Mouse (Mus musculus) layer of hippocampus, postnatal 25 days (tissue): Measurements from ENCODE around the gene Cfap44. TPM values are rescaled to one million over a fixed set of nuclear protein-coding genes. Genes with fewer than 3 reads are reported as not detected.

Source experiments
- DNase-seq, 2 experiments: peaks; one replicate each; pipeline ENCODE4 v3.0.0; 2022; ENCODE audit warnings: mixed read lengths in 2 of 2, low spot score in 1 of 2; ENCODE audit errors: extremely low spot score in 1 of 2
- total RNA-seq, 2 experiments: library from RNA; stranded (reverse); gene quantifications; 2 replicates each; pipeline ENCODE4 v1.2.3; 2021

The Cfap44 gene
- total RNA-seq, 2 experiments from 2014 or later, result 5.7 to 9.8 TPM

DNA sequence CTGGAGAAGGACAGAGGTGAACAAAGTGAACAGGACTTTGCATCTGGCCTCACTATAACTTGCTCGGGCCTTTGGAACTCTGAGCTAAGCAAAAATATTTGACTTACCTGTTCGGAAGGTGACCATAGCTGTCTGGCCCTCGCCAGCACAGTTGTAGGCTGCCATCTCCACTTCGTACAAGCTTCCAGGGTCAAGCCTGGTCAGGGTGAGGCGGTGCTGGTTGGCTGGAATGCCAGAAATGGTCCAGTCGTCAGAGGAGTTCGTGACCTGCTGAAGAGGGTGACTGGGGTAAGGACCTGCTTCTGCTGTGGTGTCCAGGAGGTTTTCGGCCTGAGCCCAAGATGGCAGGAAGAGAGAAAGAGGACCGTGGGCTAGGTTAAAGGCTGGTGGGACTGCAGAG lies 98.1 kb downstream of the Cfap44 start:
- DNase-seq, result no peak

DNA sequence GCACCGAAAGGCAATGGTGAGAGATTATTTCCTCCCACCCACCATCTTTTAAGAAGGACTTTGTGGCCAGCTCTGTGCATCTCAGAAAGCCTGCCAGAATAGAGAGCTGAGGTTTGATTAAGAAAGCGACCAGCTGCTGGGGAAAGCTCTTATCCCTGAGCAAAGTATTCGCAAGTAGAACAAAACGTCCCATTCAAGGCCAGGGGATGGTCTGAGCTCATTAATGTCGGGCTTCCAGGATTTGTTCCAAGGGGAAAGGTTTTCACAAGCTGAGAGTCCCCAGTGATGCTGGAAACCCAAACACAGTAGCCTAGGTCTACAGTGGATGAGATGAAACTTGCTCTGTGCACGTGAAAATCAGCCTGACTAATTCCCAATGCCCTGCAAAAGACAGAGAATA lies 99.3 kb downstream of the Cfap44 start:
- no peak for DNase-seq

DNA sequence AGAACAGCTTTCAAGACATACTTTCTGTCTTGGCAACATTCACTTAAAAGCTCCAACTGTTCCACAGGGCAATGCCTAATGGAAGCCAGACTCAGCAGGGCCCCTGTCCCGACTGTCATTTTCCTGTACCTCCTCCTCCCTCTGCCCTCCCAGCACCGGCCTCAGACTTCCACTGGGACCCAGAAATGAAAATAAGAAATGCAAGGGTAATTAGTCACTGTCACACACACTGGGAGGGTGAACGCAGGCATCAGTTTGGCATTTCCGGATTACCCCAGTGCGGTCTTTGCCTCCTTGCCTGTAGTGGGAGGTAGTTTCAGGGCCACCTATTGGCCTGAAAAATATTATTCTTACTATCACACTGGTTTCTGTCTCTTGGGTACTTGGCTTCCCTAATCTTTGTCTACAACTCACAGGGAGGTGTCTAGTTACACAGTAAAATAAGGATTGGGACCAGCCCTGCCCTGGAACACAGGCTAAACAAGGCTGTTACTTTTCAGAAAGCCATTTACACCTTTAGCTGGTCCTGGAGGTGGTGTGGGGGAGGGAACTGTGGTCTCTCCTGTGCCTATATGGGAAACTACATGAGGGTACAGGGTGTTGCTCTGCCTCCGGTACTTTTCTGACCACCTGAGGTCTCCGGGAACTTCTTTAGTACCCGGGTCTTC lies 100.0 kb downstream of the Cfap44 start:
- DNase-seq, result no peak

DNA sequence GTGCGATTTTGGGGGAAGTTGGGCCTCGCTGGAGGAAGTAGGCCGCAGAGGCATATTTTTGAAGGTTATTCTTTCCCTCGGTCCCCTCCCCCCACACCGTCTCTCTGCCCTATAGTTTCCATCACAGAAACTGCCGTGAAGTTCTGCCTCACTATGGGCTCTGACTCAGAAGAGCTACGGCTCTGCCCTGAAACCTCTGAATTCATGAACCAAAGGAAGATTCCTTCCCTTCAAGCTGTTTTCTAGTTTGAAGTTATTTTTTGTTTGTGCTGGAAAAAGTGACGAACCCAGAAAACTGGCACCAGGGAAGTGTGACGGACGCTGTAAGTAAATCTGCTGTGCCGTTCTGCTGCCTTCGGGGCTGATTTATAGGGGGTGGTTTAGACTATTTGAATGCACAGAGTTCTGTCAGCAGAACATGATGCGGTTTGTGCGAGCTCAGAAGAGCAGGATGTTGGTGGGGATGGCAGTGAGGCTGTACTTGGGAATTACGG lies 102.4 kb downstream of the Cfap44 start:
- DNase-seq, result no peak

DNA sequence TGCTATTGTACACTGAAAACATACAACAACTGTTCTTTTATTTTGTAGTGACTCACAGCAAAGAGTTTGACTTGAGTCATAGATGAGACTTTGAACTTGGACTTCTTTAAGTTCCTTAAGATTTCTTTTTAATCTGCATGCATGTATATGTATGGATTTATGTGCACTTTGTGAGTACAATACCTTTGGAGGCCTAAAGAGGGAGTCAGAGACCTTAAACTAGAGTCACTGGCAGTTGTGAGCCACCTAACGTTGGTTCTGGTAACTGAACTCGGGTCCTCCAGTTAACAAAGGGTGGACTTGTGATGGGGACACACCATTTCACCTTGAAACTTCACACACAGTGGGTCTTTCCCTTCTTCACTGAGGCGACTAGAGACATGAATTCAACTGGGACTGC lies 103.9 kb downstream of the Cfap44 start:
- DNase-seq, result no peak

DNA sequence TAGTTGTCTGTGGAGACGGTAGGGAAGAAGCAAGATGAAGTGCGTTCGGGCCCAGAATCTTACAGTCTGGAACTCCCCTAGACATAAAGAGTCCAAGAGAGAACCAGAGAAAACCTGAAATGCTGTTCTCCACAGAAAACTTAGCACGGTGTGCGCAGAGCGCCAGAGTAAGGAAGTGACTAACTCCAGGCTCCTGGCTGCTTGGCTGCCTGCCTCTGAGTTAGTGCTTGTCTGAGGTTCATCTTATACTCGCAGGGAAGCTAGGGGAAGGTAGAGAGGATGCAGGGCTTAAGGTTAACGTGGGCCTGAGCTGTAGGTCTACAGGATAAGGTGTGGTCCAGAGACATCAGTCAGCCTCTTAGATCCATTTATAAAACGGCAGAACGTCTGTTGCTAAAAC lies 107.2 kb downstream of the Cfap44 start:
- DNase-seq, result no peak

DNA sequence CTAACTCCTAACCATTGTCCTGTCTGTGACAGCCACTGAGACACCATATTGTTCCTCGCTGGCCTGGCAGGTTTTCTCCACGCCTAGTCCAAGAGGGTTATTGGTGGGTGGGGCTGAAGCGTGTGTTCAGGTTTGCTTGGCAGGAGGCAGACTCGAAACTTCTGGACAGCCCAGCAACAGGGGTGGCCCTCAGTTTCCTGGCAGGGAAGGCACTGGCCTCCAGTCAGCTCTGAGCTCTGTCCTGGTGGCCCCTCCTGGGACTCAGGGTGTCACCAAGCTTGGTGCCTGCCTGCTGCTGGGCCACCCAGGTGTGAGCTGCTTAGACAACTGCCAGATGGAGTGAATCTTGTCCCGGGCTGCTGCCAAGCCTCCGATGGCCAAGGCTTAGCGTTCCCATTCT lies 107.7 kb downstream of the Cfap44 start:
- DNase-seq, result no peak

DNA sequence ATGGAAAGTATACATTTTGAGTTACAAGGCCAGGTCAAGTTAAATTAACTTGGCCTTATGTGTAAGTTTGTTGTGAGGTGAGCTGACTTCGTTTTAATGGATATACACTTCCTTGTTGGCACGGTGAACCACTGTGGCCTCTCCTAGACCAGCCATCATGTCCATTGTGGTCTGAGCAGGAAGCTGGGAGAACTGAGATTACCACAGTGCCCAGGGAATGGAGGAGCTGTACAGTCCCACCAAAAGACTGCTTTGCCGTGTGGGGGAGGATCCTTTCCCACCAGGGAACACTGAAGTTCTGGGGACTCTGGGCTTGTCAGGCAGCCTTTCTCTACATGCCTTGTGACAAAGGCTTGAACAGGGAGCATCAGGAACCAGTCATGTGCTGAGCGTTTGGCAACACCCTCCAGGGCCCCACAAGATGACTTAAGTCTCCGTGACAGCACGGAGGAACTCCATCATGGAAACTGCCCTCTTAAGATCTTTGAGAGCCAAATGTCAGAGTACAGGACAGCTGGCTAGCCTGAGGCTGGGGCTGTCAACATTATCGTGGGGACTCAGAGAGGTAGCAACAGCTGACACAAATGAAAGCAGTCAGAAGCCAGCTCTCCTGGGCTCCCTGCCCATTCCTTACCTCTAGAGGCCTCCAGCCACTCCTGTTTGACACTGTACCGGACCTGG lies 108.4 kb downstream of the Cfap44 start:
- DNase-seq, result no peak

DNA sequence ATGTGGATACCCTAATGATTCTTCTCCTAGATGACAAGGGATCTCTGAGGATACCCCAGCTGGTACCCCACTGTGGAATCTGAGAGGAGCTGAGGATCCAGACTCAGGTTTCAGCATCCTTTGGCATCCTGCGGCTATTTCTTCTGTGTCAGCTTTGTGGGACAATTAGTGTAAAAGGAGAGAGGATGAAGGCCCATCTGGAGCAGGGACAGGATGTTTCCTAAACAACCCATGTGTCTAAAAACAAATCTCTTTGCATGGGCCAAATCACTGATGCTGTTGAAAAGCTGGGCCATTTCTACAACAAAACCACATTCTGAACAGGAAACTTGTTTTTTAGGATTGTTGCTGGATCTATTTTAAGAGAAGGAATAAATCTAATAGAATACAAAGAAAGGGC lies 110.6 kb downstream of the Cfap44 start:
- DNase-seq, result no peak

DNA sequence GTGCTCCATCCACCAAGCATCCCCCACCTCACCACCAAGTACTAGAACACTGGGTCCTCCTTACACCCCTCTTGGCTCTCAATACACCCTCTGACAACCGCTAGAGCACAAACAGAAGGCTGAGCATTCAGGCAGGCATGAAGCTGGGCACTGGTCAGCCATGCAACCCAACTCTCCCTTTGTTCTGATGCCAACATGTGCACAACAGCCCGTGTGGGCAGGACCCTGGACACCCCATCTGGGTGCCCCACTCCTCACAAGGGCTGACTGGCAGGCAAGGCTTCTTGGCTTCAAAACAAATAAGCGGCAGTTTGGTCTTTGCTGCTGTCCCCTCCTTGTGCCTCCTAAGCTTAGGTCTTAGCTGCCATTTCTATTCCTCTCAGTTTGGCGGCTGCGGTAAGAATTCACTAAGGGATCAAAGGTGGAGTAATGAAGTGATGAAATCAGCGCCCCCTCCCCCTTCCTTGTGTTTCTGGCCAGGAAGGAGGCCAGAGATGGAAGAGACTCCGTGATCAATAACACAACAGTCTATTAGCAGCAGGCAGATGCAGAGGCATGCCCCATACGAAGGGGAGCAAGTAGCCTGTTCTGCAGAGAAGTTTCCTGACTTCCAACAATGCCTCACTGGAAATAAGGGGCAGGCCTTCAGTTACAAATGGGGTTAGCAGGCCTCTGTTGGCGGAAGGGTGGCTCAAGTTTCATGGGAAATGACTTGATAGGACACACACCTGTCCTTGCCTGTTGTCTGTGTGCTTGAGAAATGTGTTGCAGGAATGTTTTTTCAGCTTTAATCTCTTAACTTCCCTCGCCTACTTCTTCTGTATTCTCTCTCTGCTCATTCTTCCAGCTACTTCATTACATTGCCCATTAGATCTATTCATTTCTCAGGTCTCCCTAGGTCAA lies 112.7 kb downstream of the Cfap44 start:
- no peak for DNase-seq

DNA sequence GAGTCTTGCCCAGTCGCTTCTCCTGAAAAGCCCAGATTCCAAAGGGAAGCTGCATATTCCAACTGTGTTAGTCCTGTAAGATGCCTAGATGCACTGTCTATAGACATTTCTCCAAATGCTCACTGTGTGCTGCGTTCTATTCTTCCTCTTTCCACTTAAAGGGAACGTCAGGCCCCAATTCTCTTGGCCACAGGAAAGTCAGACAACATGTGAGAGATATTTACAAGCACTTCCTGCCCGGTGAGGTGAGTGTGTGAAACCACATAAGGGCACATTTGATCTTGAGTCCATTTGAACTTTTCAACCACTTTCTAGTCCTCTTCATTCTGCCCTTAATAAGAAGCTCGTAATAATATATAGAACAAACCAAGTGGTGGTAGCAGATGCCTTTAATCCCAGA lies 113.4 kb downstream of the Cfap44 start:
- no peak for DNase-seq

DNA sequence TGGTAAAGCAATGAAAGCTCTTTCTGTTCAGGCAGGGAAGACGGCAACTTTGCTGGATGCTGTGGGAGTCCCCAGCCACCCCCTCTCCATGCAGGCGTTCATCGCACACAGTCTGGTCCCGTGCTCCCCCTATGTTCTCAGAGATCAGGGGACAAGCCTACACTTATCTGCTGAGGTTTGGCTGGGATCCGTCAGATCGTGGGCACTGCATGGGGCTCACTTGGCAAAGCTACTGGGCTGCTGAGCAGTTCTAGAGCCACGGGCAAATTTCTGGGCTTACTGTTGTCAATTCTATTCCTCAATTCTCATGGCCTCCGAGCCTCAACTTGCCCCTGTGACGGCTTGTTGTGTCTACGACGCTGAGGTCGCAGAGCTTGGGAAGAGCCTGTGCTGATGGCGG lies 114.2 kb downstream of the Cfap44 start:
- no peak for DNase-seq

DNA sequence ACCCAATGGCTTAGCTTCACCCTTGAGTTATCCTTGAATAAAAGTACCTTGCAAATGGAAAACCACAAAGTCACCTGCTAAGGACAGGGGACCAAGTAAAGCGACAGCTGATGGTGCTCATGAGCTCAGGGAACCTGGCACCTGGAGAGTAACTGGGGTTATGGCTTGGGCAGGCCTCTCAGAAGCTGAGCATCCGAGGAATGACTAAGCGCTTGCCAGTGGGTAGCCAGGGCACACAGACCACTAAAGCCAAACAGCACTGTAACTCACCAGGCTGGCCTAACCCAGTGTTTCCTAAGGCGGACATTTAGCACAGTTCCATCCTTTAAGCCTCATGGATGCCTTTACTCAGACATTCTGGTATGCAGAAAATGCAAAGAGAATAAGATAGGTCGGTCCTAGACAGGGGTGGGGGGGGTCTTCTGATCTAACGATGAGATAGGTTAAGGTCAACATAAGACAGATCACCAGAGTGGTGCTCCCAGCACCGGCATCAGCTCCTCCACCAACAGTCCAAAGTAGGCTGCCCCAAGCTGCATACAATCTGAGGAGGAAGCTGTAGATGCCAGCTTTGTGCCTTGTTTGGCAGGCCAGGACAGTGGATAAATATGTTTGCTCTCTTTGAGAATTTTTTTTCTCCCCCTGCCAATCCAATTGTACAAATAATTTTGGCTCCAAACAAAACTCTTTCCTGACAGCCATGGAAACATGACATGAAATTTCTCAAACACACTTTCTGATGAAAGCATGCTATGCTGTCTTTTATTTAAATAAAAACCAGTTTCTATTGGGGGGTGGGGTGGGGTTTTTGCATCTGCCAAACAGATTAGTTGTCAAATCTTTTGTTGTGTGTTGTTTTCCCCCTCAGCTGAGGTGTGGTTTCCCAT lies 115.1 kb downstream of the Cfap44 start:
- no peak for DNase-seq

DNA sequence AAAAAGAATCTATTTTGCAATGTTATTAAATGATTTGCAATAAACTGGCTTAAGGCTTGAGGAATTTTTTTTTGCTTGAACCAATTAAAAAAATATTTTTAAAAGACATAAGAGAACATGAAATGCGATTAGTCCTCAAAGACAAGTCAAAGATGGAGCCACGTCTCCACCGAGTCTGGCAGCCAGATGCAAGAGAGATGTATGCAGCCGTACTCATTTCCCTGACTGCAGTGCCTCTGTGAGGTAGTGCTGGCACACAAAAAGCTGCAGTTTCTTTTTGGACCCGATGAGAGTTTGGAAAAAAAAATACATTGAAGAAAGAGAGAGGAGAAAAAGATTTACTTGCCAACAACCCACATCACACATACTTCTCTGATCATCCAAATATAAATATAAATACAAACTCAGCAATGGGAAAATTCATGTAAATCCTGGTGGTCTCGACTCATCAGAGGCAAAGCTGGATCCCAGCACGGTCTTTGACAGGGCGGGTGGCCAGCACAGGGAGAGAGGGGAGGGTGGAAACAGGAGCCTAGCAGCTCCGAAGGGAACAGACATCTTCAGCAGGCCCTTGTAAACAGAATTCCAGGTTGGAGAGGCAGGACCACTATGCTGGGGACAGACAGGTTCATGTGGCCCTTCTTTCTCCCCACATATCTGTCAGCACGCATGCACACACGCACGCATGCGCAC lies 116.1 kb downstream of the Cfap44 start:
- DNase-seq, result no peak

DNA sequence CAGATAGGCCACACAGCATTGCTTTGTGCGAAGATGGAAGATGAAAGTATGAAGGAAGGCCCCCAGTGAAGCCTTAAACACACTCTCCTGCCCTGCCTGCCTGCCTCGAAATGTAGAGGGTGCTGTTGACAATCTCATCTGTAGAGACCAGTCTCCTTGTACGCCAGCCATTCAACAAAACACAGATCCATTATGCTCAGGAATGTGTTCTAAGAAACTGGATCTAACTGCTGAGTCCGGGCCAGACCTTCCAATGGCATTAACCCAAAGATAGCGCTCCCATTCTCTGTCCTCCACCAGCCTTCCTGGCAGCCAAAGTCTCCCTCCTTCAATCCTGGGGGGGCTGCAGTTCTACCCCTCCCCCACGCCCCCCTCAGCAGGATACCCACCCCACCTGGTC lies 121.9 kb downstream of the Cfap44 start:
- DNase-seq, result no peak

DNA sequence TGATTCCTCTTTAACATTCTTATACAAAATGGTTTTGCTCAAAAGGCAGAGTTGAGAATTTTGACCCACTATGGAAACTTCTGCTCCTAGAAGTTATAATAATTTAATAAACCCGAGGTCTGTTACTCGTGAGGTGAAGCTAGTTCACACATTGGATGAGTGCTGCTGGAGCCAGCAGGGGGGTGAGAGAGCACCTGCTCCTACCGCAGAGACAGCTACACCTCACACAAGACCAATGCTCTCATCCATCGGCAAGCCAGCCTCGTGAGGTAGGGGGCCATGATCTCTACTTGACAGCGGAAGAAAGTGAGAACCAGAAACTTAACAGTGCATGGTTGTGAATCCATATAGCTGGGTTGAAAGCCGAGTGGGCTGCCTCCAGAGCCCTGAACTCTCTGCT lies 129.0 kb downstream of the Cfap44 start:
- DNase-seq, result no peak

DNA sequence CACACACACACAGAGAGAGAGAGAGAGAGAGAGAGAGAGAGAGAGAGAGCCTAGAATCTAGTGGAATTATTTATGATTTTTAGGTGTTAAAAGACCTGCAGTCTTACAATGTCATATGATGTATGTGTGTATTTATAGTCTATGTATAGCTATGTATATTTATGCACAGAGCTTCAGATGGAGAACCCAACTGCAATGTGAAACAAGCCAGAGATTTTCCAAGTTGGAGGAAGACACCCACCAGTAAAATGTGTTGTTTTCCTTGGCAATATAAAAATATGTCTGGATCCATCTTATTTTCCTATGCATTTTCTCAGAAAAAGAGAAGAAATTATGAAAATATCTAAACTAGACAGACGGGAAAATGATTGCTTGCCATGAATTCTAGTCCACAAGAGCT lies 131.4 kb downstream of the Cfap44 start:
- no peak for DNase-seq

DNA sequence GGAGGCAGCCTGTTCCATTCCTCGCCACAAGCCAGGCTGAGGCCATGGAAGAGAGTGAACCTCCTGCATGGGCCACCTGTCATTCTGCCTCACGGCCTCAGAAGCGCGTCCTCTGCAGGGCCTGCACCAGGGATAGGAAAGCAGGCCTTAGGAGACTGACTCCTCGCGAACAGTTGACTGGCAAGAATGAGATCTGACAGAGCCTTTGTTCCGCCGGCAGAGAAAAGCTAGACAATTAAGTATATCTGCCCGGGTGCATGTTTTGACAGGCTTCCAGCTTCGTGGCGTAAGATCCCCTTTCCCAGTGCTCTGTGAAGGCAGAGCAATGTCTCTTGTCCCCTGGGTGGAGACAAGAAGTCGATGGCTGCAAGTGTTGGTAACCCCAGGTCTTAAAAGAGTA lies 132.1 kb downstream of the Cfap44 start:
- DNase-seq, result no peak

DNA sequence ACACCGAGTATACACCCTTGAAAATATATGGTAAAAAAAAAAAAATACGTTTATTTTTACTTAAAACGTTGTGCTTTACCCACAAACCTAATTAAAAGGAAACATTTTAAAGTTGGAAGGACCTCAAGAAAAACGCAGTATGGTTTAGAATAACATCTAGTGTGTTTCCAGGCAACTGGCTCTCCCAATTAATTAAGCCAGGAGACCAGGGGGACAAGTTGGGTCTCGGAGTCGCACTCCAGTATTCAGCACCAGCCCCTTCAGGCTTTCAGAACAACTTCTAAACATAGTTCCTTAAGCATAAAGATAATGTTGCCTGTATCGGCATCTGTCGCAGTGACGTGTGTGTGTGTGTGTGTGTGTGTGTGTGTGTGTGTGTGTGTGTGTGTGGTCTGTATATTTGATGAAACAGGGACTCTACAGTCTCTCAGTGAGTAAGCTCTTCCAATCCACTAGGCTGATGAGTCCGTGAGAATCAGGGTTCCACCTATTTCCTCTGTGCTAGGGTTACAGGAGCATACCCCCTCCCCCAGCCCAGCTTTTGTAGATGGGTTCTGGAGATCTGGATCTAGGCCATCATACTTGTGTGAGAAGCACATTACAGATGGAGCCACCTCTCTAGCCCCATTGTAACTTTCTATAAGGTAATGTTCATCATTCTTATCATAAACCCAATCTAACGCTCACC lies 132.8 kb downstream of the Cfap44 start:
- no peak for DNase-seq
